In genomic region chr1:118589721-118590120, GRCm38 (mm10) we compare ENCODE assay signal across 16 mouse cellular contexts. TPM values are rescaled to one million over a fixed set of nuclear protein-coding genes. Genes with fewer than 3 reads are reported as not detected.
DNase-seq lines count a peak whose midpoint lies in the region; ATAC-seq lines count a peak whose summit lies in the region.
"Had no signal": no experiment of that assay in that cellular context is flagged by ENCODE, and none has a peak within 500 bp of the region (broad histone marks: within the 10 kb centered on the region; RNA-seq: fewer than 3 reads in every experiment).

No protein-coding gene starts in this region.

- H3K9ac ChIP-seq in embryonic facial prominence, embryonic 14.5 days (ENCODE audit: low read depth, low read length), result no peak overlapping the region
- no peak overlapping the region for H3K9ac ChIP-seq in limb, embryonic 13.5 days
- no peak overlapping the region for H3K9ac ChIP-seq in heart, embryonic 15.5 days
- H3K9ac ChIP-seq: forebrain, postnatal 0 days; heart, embryonic 13.5 days had no signal

- no peak overlapping the region for H3K4me2 ChIP-seq in embryonic facial prominence, embryonic 14.5 days (ENCODE audit: low read depth, low read length)
- H3K4me2 ChIP-seq in limb, embryonic 13.5 days (replicated peaks), result no peak overlapping the region
- H3K4me2 ChIP-seq in heart, embryonic 15.5 days, result no peak overlapping the region
- H3K4me2 ChIP-seq: heart, embryonic 13.5 days had no signal

- H3K36me3 ChIP-seq in embryonic facial prominence, embryonic 14.5 days (ENCODE audit: control insufficient read depth, insufficient read depth, low read length), result peaks cover 52% of the 10 kb centered on the region
- peaks cover 61% of the 10 kb centered on the region for H3K36me3 ChIP-seq in embryonic facial prominence, embryonic 10.5 days (replicated peaks)
- H3K36me3 ChIP-seq in limb, embryonic 13.5 days, result peaks cover 54% of the 10 kb centered on the region
- peaks cover 60% of the 10 kb centered on the region for H3K36me3 ChIP-seq in limb, embryonic 10.5 days
- H3K36me3 ChIP-seq in heart, embryonic 15.5 days, result peaks cover 51% of the 10 kb centered on the region

- H3K27me3 ChIP-seq in embryonic facial prominence, embryonic 14.5 days (replicated peaks; ENCODE audit: control insufficient read depth, insufficient read depth, low read length), result no peaks in the 10 kb centered on the region
- H3K27me3 ChIP-seq in embryonic facial prominence, embryonic 10.5 days (replicated peaks; ENCODE audit: low read depth, poor library complexity, severe bottlenecking), result no peaks in the 10 kb centered on the region
- H3K27me3 ChIP-seq in limb, embryonic 13.5 days, result no peaks in the 10 kb centered on the region
- no peaks in the 10 kb centered on the region for H3K27me3 ChIP-seq in limb, embryonic 10.5 days (ENCODE audit: low read depth, poor library complexity, severe bottlenecking)
- no peaks in the 10 kb centered on the region for H3K27me3 ChIP-seq in heart, embryonic 15.5 days
- H3K27me3 ChIP-seq: heart, embryonic 13.5 days had no signal

- no peaks in the 10 kb centered on the region for H3K9me3 ChIP-seq in embryonic facial prominence, embryonic 14.5 days (ENCODE audit: control insufficient read depth, low read length)
- no peaks in the 10 kb centered on the region for H3K9me3 ChIP-seq in embryonic facial prominence, embryonic 10.5 days
- H3K9me3 ChIP-seq in limb, embryonic 13.5 days, result no peaks in the 10 kb centered on the region
- no peaks in the 10 kb centered on the region for H3K9me3 ChIP-seq in limb, embryonic 10.5 days (replicated peaks)
- H3K9me3 ChIP-seq in heart, embryonic 15.5 days (replicated peaks), result no peaks in the 10 kb centered on the region
- H3K9me3 ChIP-seq: heart, embryonic 13.5 days had no signal

- H3K27ac ChIP-seq in embryonic facial prominence, embryonic 14.5 days (replicated peaks; ENCODE audit: low read depth, low read length), result no peak overlapping the region
- H3K27ac ChIP-seq in embryonic facial prominence, embryonic 10.5 days (replicated peaks), result no peak overlapping the region
- no peak overlapping the region for H3K27ac ChIP-seq in limb, embryonic 13.5 days
- H3K27ac ChIP-seq in limb, embryonic 10.5 days, result no peak overlapping the region
- no peak overlapping the region for H3K27ac ChIP-seq in heart, embryonic 15.5 days
- H3K27ac ChIP-seq: heart, embryonic 13.5 days had no signal

- DNase-seq in embryonic facial prominence, embryonic 14.5 days (ENCODE audit: low spot score), result no peak
- DNase-seq in embryonic facial prominence, embryonic 10.5 days (ENCODE audit: low spot score), result no peak
- DNase-seq in limb, embryonic 10.5 days (ENCODE audit: low spot score), result no peak
- peak; percentile 26 to 73 for DNase-seq in lung, postnatal 4 days
- DNase-seq in natural killer cell, adult 2 months (ENCODE audit: low spot score in 2 of 2), result no peak
- no peak for DNase-seq in spleen, adult 18-20 months
- DNase-seq: adrenal gland, adult 8-10 months; B cell, adult 2 months; cerebellum, adult 11 months; forebrain, postnatal 0 days; left cerebral cortex, postnatal 4 days; right cerebral cortex, postnatal 25 days had no signal

- H3K4me3 ChIP-seq in embryonic facial prominence, embryonic 14.5 days (ENCODE audit: low read depth, low read length), result no peak overlapping the region
- H3K4me3 ChIP-seq in embryonic facial prominence, embryonic 10.5 days, result no peak overlapping the region
- H3K4me3 ChIP-seq in limb, embryonic 13.5 days, result no peak overlapping the region
- no peak overlapping the region for H3K4me3 ChIP-seq in limb, embryonic 10.5 days
- H3K4me3 ChIP-seq in heart, embryonic 15.5 days, result no peak overlapping the region
- H3K4me3 ChIP-seq: heart, embryonic 13.5 days had no signal

- 74% methylated on average over 5 of the region's 5 CpGs for WGBS in embryonic facial prominence, embryonic 14.5 days
- WGBS in embryonic facial prominence, embryonic 10.5 days, result 80% methylated on average over 5 of the region's 5 CpGs
- WGBS in limb, embryonic 13.5 days, result 91% methylated on average over 5 of the region's 5 CpGs
- 92% methylated on average over 5 of the region's 5 CpGs for WGBS in limb, embryonic 10.5 days
- 57% methylated on average over 5 of the region's 5 CpGs for WGBS in heart, embryonic 15.5 days

- no peaks in the 10 kb centered on the region for H3K4me1 ChIP-seq in embryonic facial prominence, embryonic 14.5 days (ENCODE audit: control insufficient read depth, insufficient read depth, low read length)
- H3K4me1 ChIP-seq in embryonic facial prominence, embryonic 10.5 days, result no peaks in the 10 kb centered on the region
- no peaks in the 10 kb centered on the region for H3K4me1 ChIP-seq in limb, embryonic 13.5 days
- H3K4me1 ChIP-seq in limb, embryonic 10.5 days, result no peaks in the 10 kb centered on the region
- peaks cover 18% of the 10 kb centered on the region for H3K4me1 ChIP-seq in heart, embryonic 15.5 days (replicated peaks)

- peak; percentile 70; the same call in 1 of the 2 replicates for ATAC-seq in embryonic facial prominence, embryonic 14.5 days (ENCODE audit: low read depth)
- ATAC-seq in limb, embryonic 13.5 days (ENCODE audit: low FRiP score, low read depth), result peak; percentile 36; the same call in 1 of the 2 replicates
- 0 out of 2 replicates have a peak, but pooled peaks have one; percentile 39 for ATAC-seq in heart, embryonic 15.5 days (replicated peaks; ENCODE audit: insufficient number of reproducible peaks, insufficient read depth, low FRiP score, low read depth)
- ATAC-seq: forebrain, postnatal 0 days; intestine, postnatal 0 days had no signal

RNA-seq across cellular contexts. Expression of gene Tfcp2l1, which starts 38.0 kb away (rescaled TPM):
- polyA plus RNA-seq in embryonic facial prominence, embryonic 14.5 days (2014; fragmentation: Nextera tagmentation; extraction: Ambion mirVana), result 1.4 and 2.8 TPM in 2 replicates
- 0.20 and 0.60 TPM in 2 replicates for polyA plus RNA-seq in embryonic facial prominence, embryonic 10.5 days (2016; fragmentation: Nextera tagmentation; extraction: Ambion mirVana)
- 0.50 and 0.64 TPM in 2 replicates for polyA plus RNA-seq in limb, embryonic 13.5 days (2015; fragmentation: Nextera tagmentation; extraction: Ambion mirVana)
- polyA plus RNA-seq in limb, embryonic 10.5 days (2016; fragmentation: Nextera tagmentation; extraction: Ambion mirVana), result 0.15 and 0.25 TPM in 2 replicates
- polyA plus RNA-seq in heart, embryonic 15.5 days (2015; fragmentation: Nextera tagmentation; extraction: Ambion mirVana), result 0.48 and 0.89 TPM in 2 replicates

Comparison
In these comparisons a context has a peak if more than half of its experiments do, and no peak if none do; other contexts are left out.
1. DNase-seq: peak in lung, postnatal 4 days (2 of 2); none in embryonic facial prominence, embryonic 14.5 days (single experiment), embryonic facial prominence, embryonic 10.5 days (single experiment), limb, embryonic 10.5 days (single experiment), natural killer cell, adult 2 months (0 of 2) and spleen, adult 18-20 months (0 of 2).
2. Peak in every context shown above with its lines, with median percentiles within 50 percentile points of each other: ATAC-seq.